Mouse (Mus musculus) right cerebral cortex, postnatal 4 days (tissue): ENCODE measurements around the gene Cdip1.

ENCODE experiments used
- DNase-seq: peaks from one replicate; pipeline ENCODE4 v3.0.0-alpha.2; 2022

Gene Cdip1

DNA sequence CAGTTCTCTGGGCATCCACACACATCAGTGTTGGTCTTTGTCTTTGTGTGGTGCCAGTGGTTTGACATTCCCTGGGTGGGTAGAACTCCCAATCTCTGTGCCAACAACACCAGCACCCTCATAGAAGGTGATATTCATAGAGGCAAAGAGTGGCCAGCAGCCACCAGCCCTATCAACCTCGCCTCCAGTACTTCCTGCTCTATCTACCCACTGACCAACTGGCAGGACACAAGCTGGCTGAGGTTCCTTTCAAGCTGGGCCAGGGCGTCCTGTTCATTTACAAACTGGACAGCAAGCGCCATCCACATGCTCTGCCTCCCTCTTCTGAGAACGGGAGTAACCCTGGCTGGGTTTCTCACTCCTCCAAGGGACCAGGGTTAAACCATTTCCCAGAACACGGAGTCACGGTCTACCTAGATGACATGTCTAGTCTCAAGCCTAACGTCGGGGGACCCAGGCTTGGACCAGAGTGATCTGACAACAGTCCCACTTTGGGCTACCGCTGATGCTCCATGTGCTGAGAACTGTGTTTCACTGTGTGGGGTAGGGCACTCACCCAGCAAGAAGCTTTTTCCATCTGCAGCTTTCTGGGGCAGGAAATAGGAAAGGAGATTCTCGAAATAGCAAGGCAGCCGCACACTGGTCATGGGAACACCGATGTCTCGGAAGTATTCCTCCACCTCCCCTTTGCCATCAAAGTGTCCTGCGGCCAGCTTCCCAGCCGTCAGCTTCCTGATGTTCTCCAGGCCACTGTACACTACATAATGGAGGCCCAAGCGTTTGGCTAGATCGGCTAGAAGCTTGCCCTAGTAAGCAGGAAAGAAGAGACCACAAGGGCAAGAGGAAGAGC lies 76.0 kb downstream of the Cdip1 start:
- DNase-seq, result no peak

DNA sequence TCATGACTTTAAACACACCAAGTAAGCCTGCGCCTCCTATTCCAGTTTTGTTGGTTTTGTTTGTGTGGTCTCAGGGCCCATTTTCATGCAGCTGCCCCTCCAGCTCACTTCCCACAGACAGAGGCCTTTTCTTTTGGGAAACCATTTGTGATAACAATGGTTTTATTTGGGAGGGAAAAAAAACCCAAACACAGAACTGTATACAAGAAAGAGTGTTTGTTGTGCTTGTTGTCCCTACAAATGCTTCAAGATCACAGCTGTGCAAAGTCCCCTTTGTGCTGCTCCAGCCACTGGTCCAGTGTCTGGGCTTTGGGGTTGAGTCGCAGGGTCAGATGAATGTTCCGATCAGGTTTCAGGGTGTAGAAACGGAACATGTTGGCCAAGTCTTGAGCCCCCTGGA lies 78.9 kb downstream of the Cdip1 start:
- no peak for DNase-seq

DNA sequence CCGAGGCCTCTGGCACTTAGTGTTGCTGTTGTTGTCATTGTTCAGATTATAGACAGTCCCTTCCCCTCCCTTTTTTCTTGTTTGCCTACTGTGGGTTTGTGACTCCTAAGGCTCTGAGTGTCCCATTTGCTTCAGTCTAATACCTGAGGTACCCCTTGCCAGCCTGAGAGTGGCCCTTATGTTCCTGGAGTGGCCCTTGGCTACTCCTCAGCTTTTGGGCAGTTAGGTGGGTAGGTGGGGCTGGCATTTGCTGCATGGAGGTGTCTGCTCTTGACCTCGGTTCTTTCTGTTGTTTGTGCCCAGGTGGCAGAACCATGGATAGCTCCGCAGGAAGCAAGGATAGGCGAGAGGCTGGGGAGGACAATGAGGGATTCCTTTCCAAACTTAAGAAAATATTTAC lies 84.6 kb downstream of the Cdip1 start:
- no peak for DNase-seq

DNA sequence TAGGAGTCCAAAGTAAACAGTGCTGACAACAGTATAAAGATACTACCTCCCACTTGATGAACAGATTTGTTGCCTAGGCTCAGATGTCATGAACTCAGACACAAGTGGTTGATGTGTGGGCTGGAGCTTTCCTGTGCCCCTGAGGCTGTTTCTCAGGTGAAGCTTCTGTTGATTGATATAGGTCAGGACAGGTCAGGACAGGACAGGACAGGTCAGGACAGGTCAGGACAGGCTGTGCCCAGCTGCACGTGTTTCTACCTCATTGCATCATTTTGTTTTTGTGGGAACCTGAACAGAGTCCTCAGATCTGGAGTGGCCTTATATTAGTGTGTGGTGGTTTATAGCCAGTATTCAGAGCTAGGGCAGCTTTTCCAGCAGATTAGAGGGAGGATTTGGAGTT lies 87.4 kb downstream of the Cdip1 start:
- DNase-seq, result no peak

DNA sequence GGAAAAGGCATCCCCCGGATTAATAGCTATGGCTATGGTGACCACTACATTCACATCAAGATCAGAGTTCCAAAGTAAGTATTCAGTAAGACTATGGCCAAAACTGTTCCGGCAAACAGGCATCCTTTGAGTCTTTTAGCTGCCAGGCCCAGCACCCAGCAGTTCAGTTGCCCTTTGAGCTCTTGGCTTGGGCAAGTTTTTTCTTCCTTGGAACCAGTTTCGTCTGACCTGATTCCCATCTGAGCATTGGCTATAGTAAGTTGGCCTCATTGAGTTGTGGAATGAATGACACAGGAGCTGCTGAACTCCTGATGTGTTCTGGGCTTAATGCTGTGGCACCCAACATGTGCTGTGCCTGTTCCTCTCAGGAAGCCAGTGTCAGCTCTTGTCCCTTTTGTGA lies 88.9 kb downstream of the Cdip1 start:
- no peak for DNase-seq
